ENCODE assay signal across 10 mouse cellular contexts in the genomic region with DNA sequence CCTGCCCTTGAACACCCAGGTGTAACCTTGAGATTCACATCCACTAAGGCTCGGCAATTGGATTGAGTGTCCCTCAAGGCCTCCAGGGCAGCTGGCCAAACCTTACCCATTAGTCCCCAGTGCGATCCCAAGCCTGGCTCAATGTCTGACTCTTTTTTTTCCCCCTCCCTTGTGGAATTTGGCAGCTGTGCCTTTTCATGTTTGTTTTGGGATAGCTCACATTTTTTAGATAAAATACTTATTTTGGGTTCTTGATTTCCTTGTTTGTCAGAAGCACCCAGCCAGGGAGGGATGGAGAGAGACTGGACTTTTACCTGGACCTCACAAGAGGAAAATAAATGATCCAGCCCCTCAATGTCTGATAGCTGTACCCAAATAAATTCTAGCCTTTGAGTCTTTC.
DNase-seq lines count a peak whose midpoint lies in the region; ATAC-seq and TF ChIP-seq lines count a peak whose summit lies in the region.
"Had no signal": no experiment of that assay in that cellular context is flagged by ENCODE, and none has a peak within 500 bp of the region (broad histone marks: within the 10 kb centered on the region; RNA-seq: fewer than 3 reads in every experiment).

No protein-coding gene starts in this region.

- H3K4me2 ChIP-seq in heart, embryonic 15.5 days: no peak overlapping the region
- no peak overlapping the region for H3K4me2 ChIP-seq in hindbrain, embryonic 11.5 days (replicated peaks; ENCODE audit: low read depth, low read length)
- H3K4me2 ChIP-seq: hindbrain, embryonic 12.5 days had no signal

- WGBS in heart, embryonic 15.5 days: 14% methylated on average over 2 of the region's 2 CpGs
- 56% methylated on average over 2 of the region's 2 CpGs for WGBS in hindbrain, embryonic 11.5 days

- no peaks in the 10 kb centered on the region for H3K9me3 ChIP-seq in heart, embryonic 15.5 days (replicated peaks)
- no peaks in the 10 kb centered on the region for H3K9me3 ChIP-seq in hindbrain, embryonic 11.5 days (ENCODE audit: control insufficient read depth, low read length)
- H3K9me3 ChIP-seq: hindbrain, embryonic 12.5 days had no signal

- peaks cover 7% of the 10 kb centered on the region for H3K4me1 ChIP-seq in heart, embryonic 15.5 days (replicated peaks)
- H3K4me1 ChIP-seq in hindbrain, embryonic 11.5 days (replicated peaks; ENCODE audit: control insufficient read depth, insufficient read depth, low read length): no peaks in the 10 kb centered on the region
- H3K4me1 ChIP-seq: hindbrain, embryonic 12.5 days had no signal

- peak overlapping the region; percentile 46 for H3K27ac ChIP-seq in gastrocnemius, adult 2 months
- 0 out of 2 replicates have a peak overlapping the region, but pooled peaks have one; percentile 15 for H3K27ac ChIP-seq in heart, embryonic 15.5 days
- no peak overlapping the region for H3K27ac ChIP-seq in hindbrain, embryonic 11.5 days (ENCODE audit: low read depth, low read length)
- H3K27ac ChIP-seq: hindbrain, embryonic 12.5 days had no signal

- peak; percentile 32 for DNase-seq in gastrocnemius, adult 2 months
- DNase-seq in gastrocnemius, postnatal 14 days: no peak
- DNase-seq in NIH3T3 (ENCODE audit: low read depth): peak; percentile 67
- peak; percentile 76 to 80 for DNase-seq in kidney, postnatal 25 days
- no peak for DNase-seq in frontal cortex, adult 2 months (ENCODE audit: extremely low spot score in 1 of 2, low spot score in 1 of 2)
- no peak for DNase-seq in hindbrain, embryonic 11.5 days (ENCODE audit: low spot score)

- H3K27me3 ChIP-seq in heart, embryonic 15.5 days: no peaks in the 10 kb centered on the region
- no peaks in the 10 kb centered on the region for H3K27me3 ChIP-seq in hindbrain, embryonic 11.5 days (ENCODE audit: control insufficient read depth, insufficient read depth, low read length)
- H3K27me3 ChIP-seq: hindbrain, embryonic 12.5 days had no signal

- no peak overlapping the region for H3K9ac ChIP-seq in heart, embryonic 15.5 days
- no peak overlapping the region for H3K9ac ChIP-seq in hindbrain, embryonic 11.5 days (ENCODE audit: low read depth, low read length)
- H3K9ac ChIP-seq: hindbrain, embryonic 12.5 days had no signal

- H3K36me3 ChIP-seq in heart, embryonic 15.5 days: no peaks in the 10 kb centered on the region
- H3K36me3 ChIP-seq in hindbrain, embryonic 11.5 days (ENCODE audit: control insufficient read depth, insufficient read depth, low read length): no peaks in the 10 kb centered on the region
- H3K36me3 ChIP-seq: hindbrain, embryonic 12.5 days had no signal

- no peak overlapping the region for H3K4me3 ChIP-seq in gastrocnemius, adult 2 months
- H3K4me3 ChIP-seq in heart, embryonic 15.5 days: no peak overlapping the region
- no peak overlapping the region for H3K4me3 ChIP-seq in hindbrain, embryonic 11.5 days (ENCODE audit: low read depth, low read length)
- H3K4me3 ChIP-seq: hindbrain, embryonic 12.5 days had no signal

- no peak for ATAC-seq in heart, embryonic 15.5 days (replicated peaks; ENCODE audit: insufficient number of reproducible peaks, insufficient read depth, low FRiP score, low read depth)
- ATAC-seq in inflammation-experienced regulatory T-cells, adult 6 months: no peak
- ATAC-seq in hindbrain, embryonic 11.5 days (ENCODE audit: low FRiP score): no peak
- ATAC-seq: activated CD4-positive, CD25-positive, alpha-beta regulatory T cell, adult 4 months had no signal

- intact Hi-C loops in gastrocnemius, adult 2 months (cut with DNase I): no loop called here
- intact Hi-C loops in gastrocnemius, postnatal 14 days (cut with DNase I; ENCODE audit: low total_unique reads): no loop called here

- no peak for TF ChIP-seq CTCF in gastrocnemius, adult 2 months (IDR thresholded peaks at IDR 0.05)

Comparison
In these comparisons a context has a peak if more than half of its experiments do, and no peak if none do; other contexts are left out.
1. DNase-seq: peak in gastrocnemius, adult 2 months (single experiment), NIH3T3 (single experiment) and kidney, postnatal 25 days (2 of 2); none in gastrocnemius, postnatal 14 days (single experiment), frontal cortex, adult 2 months (0 of 2) and hindbrain, embryonic 11.5 days (single experiment).